Mouse (Mus musculus): Measurements from ENCODE around the gene Pxdc1.

GRCm38 (mm10) chr13:34700091-34700490, 46.8 kb upstream of the Pxdc1 start:
- TF ChIP-seq CTCF (IDR thresholded peaks at IDR 0.05; ENCODE audit: insufficient read depth, low read length) = no peak
- no peak for TF ChIP-seq POLR2A (IDR thresholded peaks at IDR 0.05; ENCODE audit: borderline replicate concordance, extremely low read depth, low read depth, low read length)

All from lung, adult 2 months (tissue).